Mouse (Mus musculus) erythroblast, embryonic 14.5 days (primary cell): ENCODE data around the gene Flot1.

Experiments used
- GATA1 ChIP-seq: IDR thresholded peaks from 2 replicates; pipeline ENCODE4 v1.6.1; 2012; ENCODE audit warnings: low read length, inconsistent platforms, mixed read lengths
- TAL1 ChIP-seq: IDR thresholded peaks from 3 replicates; pipeline ENCODE4 v1.6.1; 2012; ENCODE audit warnings: low read length, inconsistent platforms, mixed read lengths

DNA sequence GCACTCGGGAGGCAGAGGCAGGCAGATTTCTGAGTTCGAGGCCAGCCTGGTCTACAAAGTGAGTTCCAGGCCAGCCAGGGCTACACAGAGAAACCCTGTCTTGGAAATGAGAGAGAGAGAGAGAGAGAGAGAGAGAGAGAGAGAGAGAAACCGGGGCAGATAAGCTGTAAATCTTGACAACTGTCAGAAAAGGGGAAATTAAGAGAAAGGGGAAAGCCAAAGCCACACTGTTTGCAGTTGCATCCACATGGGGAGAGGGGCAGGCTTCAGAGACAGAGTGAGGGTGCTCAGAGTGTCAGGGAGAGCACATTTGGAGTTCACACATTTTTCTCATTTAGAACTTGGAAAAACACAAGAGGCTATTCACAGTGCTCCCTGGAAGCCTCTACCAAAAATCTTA lies 35.0 kb upstream of the Flot1 start:
- no peak for TF ChIP-seq GATA1
- no peak for TF ChIP-seq TAL1
